Mouse (Mus musculus) heart, embryonic 11.5 days (tissue): Measurements from ENCODE around the gene Itih5. TPM values are rescaled to one million over a fixed set of nuclear protein-coding genes. Genes with fewer than 3 reads are reported as not detected.

ENCODE experiments used
- ATAC-seq: fragments of 200-750 bp; cut with Nextera tagmentation; replicated peaks from 2 replicates; pipeline ENCODE4 v1.8.0; 2017; ENCODE audit warnings: moderate library complexity; ENCODE audit not compliant: insufficient number of reproducible peaks, low FRiP score, low TSS enrichment
- H3K27ac ChIP-seq: fragments of 300-500 bp; sonication (generic); 2 replicates; pipeline ENCODE4 v1.5.1; 2014; ENCODE audit warnings: mild to moderate bottlenecking, low read depth, low read length
- H3K27me3 ChIP-seq: fragments of 300-500 bp; sonication (generic); 2 replicates; pipeline ENCODE4 v1.6.1; 2014; ENCODE audit warnings: mild to moderate bottlenecking, low read length, mixed read lengths; ENCODE audit not compliant: control insufficient read depth, insufficient read depth
- H3K36me3 ChIP-seq: fragments of 300-500 bp; sonication (generic); 2 replicates; pipeline ENCODE4 v1.6.1; 2014; ENCODE audit warnings: mild to moderate bottlenecking, low read length, moderate library complexity, mixed read lengths; ENCODE audit not compliant: control insufficient read depth, insufficient read depth
- H3K4me1 ChIP-seq: fragments of 300-500 bp; sonication (generic); 2 replicates; pipeline ENCODE4 v1.6.1; 2014; ENCODE audit warnings: low read length; ENCODE audit not compliant: control insufficient read depth, insufficient read depth
- H3K4me2 ChIP-seq: fragments of 300-500 bp; sonication (generic); 2 replicates; pipeline ENCODE4 v1.6.1; 2014; ENCODE audit warnings: mild to moderate bottlenecking, moderate library complexity
- H3K4me3 ChIP-seq: fragments of 300-500 bp; sonication (generic); 2 replicates; pipeline ENCODE4 v1.5.1; 2014; ENCODE audit warnings: low read depth, low read length
- H3K9ac ChIP-seq: fragments of 300-500 bp; sonication (generic); 2 replicates; pipeline ENCODE4 v1.6.1; 2014; ENCODE audit warnings: mild to moderate bottlenecking, low read depth, low read length, moderate library complexity
- H3K9me3 ChIP-seq: fragments of 300-500 bp; sonication (generic); replicated peaks from 2 replicates; pipeline ENCODE4 v1.6.1; 2016; ENCODE audit warnings: low read length; ENCODE audit not compliant: control insufficient read depth
- WGBS: fragments of 180-500 bp; shearing (Covaris S2); extraction: QIAGEN DNeasy Blood & Tissue Kit; methylation state at CpG from one replicate; pipeline ENCODE4 v1.1.7; 2014; ENCODE audit not compliant: insufficient replicate concordance; 5-methylcytosine and 5-hydroxymethylcytosine counted together
- polyA plus RNA-seq: library from polyadenylated mRNA; unstranded; fragments of >200 nt; fragmentation: Nextera tagmentation; extraction: Ambion mirVana; gene quantifications from 2 replicates; pipeline ENCODE4 v1.2.1, GENCODE M21; 2014

Itih5 gene
- polyA plus RNA-seq, 1 experiment from 2014 or later = 2.7 TPM

GRCm38 (mm10) chr2:10130341-10130990, 22.9 kb upstream of the Itih5 start:
- Histone ChIP-seq H3K9me3 (no peaks in the 10 kb centered on the region), H3K9ac (no peak overlapping the region), H3K4me3 (no peak overlapping the region), H3K36me3 (no peaks in the 10 kb centered on the region), H3K27me3 (no peaks in the 10 kb centered on the region), H3K4me2 (no peak overlapping the region), H3K4me1 (no peaks in the 10 kb centered on the region), H3K27ac (no peak overlapping the region)
- ATAC-seq = no peak
- WGBS = 67% methylated on average over 8 of the region's 8 CpGs

- Histone ChIP-seq H3K27me3 (no peaks in the 10 kb centered on the region), H3K4me1 (no peaks in the 10 kb centered on the region), H3K36me3 (no peaks in the 10 kb centered on the region), H3K4me2 (no peak within 1 kb of the TSS), H3K9ac (no peak within 1 kb of the TSS), H3K9me3 (no peaks in the 10 kb centered on the region), H3K27ac (no peak within 1 kb of the TSS), H3K4me3 (no peak within 1 kb of the TSS)
- WGBS = 79% methylated on average over 4 of the region's 4 CpGs
- no peak for ATAC-seq
Observed at GRCm38 (mm10) chr2:10131296-10131695, 22.1 kb upstream of the Itih5 start, which contains the start of gene Itih2. Itih2 (minus strand) TSS chr2:10131396.

GRCm38 (mm10) chr2:10132128-10132527, 21.2 kb upstream of the Itih5 start:
- no peaks in the 10 kb centered on the region for H3K4me1 ChIP-seq
- H3K27ac ChIP-seq = no peak overlapping the region
- no peaks in the 10 kb centered on the region for H3K27me3 ChIP-seq
- no peaks in the 10 kb centered on the region for H3K9me3 ChIP-seq
- 85% methylated on average over 1 of the region's 1 CpGs for WGBS
- no peak overlapping the region for H3K4me3 ChIP-seq
- no peak overlapping the region for H3K4me2 ChIP-seq
- H3K9ac ChIP-seq = no peak overlapping the region
- ATAC-seq = no peak
- no peaks in the 10 kb centered on the region for H3K36me3 ChIP-seq

GRCm38 (mm10) chr2:10133941-10134340, 19.4 kb upstream of the Itih5 start:
- no peak overlapping the region for H3K4me2 ChIP-seq
- H3K4me3 ChIP-seq = no peak overlapping the region
- H3K9ac ChIP-seq = no peak overlapping the region
- H3K9me3 ChIP-seq = no peaks in the 10 kb centered on the region
- no peaks in the 10 kb centered on the region for H3K4me1 ChIP-seq
- H3K27ac ChIP-seq = no peak overlapping the region
- WGBS = 68% methylated on average over 6 of the region's 6 CpGs
- ATAC-seq = no peak
- no peaks in the 10 kb centered on the region for H3K27me3 ChIP-seq
- no peaks in the 10 kb centered on the region for H3K36me3 ChIP-seq

- no peaks in the 10 kb centered on the region for H3K4me1 ChIP-seq
- ATAC-seq = no peak
- WGBS = 71% methylated on average over 2 of the region's 2 CpGs
Observed at GRCm38 (mm10) chr2:10137320-10137719, 16.1 kb upstream of the Itih5 start.

GRCm38 (mm10) chr2:10140456-10140855, 12.9 kb upstream of the Itih5 start:
- no peak for ATAC-seq
- Histone ChIP-seq H3K27ac (no peak overlapping the region), H3K27me3 (no peaks in the 10 kb centered on the region), H3K4me1 (no peaks in the 10 kb centered on the region), H3K9ac (no peak overlapping the region), H3K36me3 (no peaks in the 10 kb centered on the region), H3K4me3 (no peak overlapping the region), H3K9me3 (no peaks in the 10 kb centered on the region), H3K4me2 (no peak overlapping the region)
- 73% methylated on average over 5 of the region's 5 CpGs for WGBS

More at GRCm38 (mm10) chr2:10137320-10137719, 16.1 kb upstream of the Itih5 start:
- no peak overlapping the region for H3K27ac ChIP-seq
- no peak overlapping the region for H3K4me2 ChIP-seq
- no peaks in the 10 kb centered on the region for H3K9me3 ChIP-seq
- no peaks in the 10 kb centered on the region for H3K27me3 ChIP-seq
- H3K9ac ChIP-seq = no peak overlapping the region
- H3K4me3 ChIP-seq = no peak overlapping the region
- no peaks in the 10 kb centered on the region for H3K36me3 ChIP-seq

- Histone ChIP-seq H3K36me3 (no peaks in the 10 kb centered on the region), H3K4me3 (no peak overlapping the region), H3K27me3 (no peaks in the 10 kb centered on the region), H3K27ac (no peak overlapping the region), H3K4me2 (no peak overlapping the region), H3K4me1 (no peaks in the 10 kb centered on the region), H3K9ac (no peak overlapping the region), H3K9me3 (no peaks in the 10 kb centered on the region)
- 29% methylated on average over 8 of the region's 8 CpGs for WGBS
- ATAC-seq = no peak
Observed at GRCm38 (mm10) chr2:10142472-10143454, 10.6 kb upstream of the Itih5 start.

GRCm38 (mm10) chr2:10145514-10145913, 7.9 kb upstream of the Itih5 start:
- no peak for ATAC-seq
- no peaks in the 10 kb centered on the region for H3K36me3 ChIP-seq
- 74% methylated on average over 6 of the region's 6 CpGs for WGBS
- H3K27ac ChIP-seq = no peak overlapping the region
- no peaks in the 10 kb centered on the region for H3K27me3 ChIP-seq
- no peaks in the 10 kb centered on the region for H3K9me3 ChIP-seq
- H3K4me1 ChIP-seq = no peaks in the 10 kb centered on the region
- H3K4me3 ChIP-seq = no peak overlapping the region
- H3K9ac ChIP-seq = no peak overlapping the region
- H3K4me2 ChIP-seq = no peak overlapping the region
